Mouse (Mus musculus): ENCODE measurements around the gene Pcca.

GRCm38 (mm10) chr14:122936460-122936859 is 402.3 kb downstream of the Pcca start:
- TF ChIP-seq CTCF (IDR thresholded peaks at IDR 0.05; ENCODE audit: control insufficient read depth, insufficient read depth, insufficient read length) (no peak), MAX (IDR thresholded peaks at IDR 0.05) (no peak), MYOG (IDR thresholded peaks at IDR 0.05; ENCODE audit: control insufficient read depth, extremely low read depth, insufficient read length) (no peak), USF1 (IDR thresholded peaks at IDR 0.05; ENCODE audit: low read depth) (no peak), CEBPB (IDR thresholded peaks at IDR 0.05; ENCODE audit: low read depth) (no peak), MYOD1 (IDR thresholded peaks at IDR 0.05; ENCODE audit: control insufficient read depth, insufficient read length, low read depth) (no peak)

Data from C2C12 (cell line).